Mouse (Mus musculus) liver, embryonic 14.5 days (tissue): ENCODE results near the gene Olfr12.

ENCODE experiments used
- CTCF ChIP-seq: IDR thresholded peaks from 2 replicates; pipeline ENCODE4 v1.5.1; 2016; ENCODE audit warnings: antibody characterized with exemption, low read depth, control low read depth
- EP300 ChIP-seq: IDR thresholded peaks from 2 replicates; pipeline ENCODE4 v1.6.1; 2016; ENCODE audit warnings: antibody characterized with exemption, low read depth

GRCm38 (mm10) chr1:92618360-92618759 lies 772 bp downstream of the Olfr12 start:
- TF ChIP-seq EP300 (no peak), CTCF (no peak)
